Mouse (Mus musculus) limb, embryonic 15.5 days (tissue): ENCODE results near the gene Cenpp. TPM values are rescaled to one million over a fixed set of nuclear protein-coding genes. Genes with fewer than 3 reads are reported as not detected.

Source experiments
- ATAC-seq: fragments of 200-750 bp; cut with Nextera tagmentation; 2 replicates; pipeline ENCODE4 v1.8.0; 2017; ENCODE audit warnings: low read depth, moderate TSS enrichment; ENCODE audit not compliant: insufficient number of reproducible peaks, low FRiP score, low TSS enrichment
- H3K27ac ChIP-seq: fragments of 300-500 bp; sonication (generic); 2 replicates; pipeline ENCODE4 v1.5.1; 2015; ENCODE audit warnings: moderate library complexity, mild to moderate bottlenecking, inconsistent platforms
- H3K27me3 ChIP-seq: fragments of 300-500 bp; sonication (generic); 2 replicates; pipeline ENCODE4 v1.6.1; 2015; ENCODE audit warnings: inconsistent platforms
- H3K36me3 ChIP-seq: fragments of 300-500 bp; sonication (generic); 2 replicates; pipeline ENCODE4 v1.6.1; 2015; ENCODE audit warnings: inconsistent platforms
- H3K4me1 ChIP-seq: fragments of 300-500 bp; sonication (generic); 2 replicates; pipeline ENCODE4 v1.6.1; 2015; ENCODE audit warnings: inconsistent platforms
- H3K4me2 ChIP-seq: fragments of 300-500 bp; sonication (generic); 2 replicates; pipeline ENCODE4 v1.6.1; 2015; ENCODE audit warnings: mild to moderate bottlenecking, inconsistent platforms
- H3K4me3 ChIP-seq: fragments of 300-500 bp; sonication (generic); 2 replicates; pipeline ENCODE4 v1.5.1; 2015; ENCODE audit warnings: mild to moderate bottlenecking, inconsistent platforms
- H3K9ac ChIP-seq: fragments of 300-500 bp; sonication (generic); 2 replicates; pipeline ENCODE4 v1.6.1; 2015; ENCODE audit warnings: inconsistent platforms
- H3K9me3 ChIP-seq: fragments of 300-500 bp; sonication (generic); 2 replicates; pipeline ENCODE4 v1.6.1; 2016; ENCODE audit warnings: inconsistent platforms
- WGBS: fragments of 180-500 bp; shearing (Covaris S2); methylation state at CpG from one replicate; pipeline ENCODE4 v1.1.7; 2015; 5-methylcytosine and 5-hydroxymethylcytosine counted together
- polyA plus RNA-seq: library from polyadenylated mRNA; unstranded; fragments of >200 nt; fragmentation: Nextera tagmentation; extraction: Ambion mirVana; gene quantifications from 2 replicates; pipeline ENCODE4 v1.2.1, GENCODE M21; 2015

Gene Cenpp
- polyA plus RNA-seq, 1 experiment from 2014 or later = 21.5 TPM

DNA sequence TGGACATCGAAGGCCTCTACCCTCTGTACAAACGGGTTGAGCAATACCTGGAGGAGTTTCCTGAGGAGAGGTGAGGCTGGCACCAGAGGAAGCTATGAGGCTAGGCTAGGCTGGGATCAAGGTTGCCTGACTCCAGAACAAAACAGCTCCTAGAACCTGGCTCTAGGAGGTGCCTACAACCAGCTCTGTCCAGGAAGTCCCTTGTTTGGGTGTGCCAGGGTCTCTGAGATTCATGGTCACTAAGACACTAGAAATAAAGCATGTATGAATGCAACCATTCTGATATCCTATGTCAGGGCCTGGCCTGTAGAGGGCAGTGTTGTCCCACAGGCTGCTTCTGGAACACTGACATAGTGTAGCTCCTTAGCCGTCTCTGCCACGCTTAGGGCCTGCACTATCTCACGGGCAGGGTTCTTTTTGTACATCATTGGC lies 203.3 kb downstream of the Cenpp start:
- peaks cover 55% of the 10 kb centered on the region for H3K36me3 ChIP-seq
- ATAC-seq = peak; percentile 81
- 34% methylated on average over 5 of the region's 5 CpGs for WGBS

GRCm38 (mm10) chr13:49444451-49444850 lies 208.1 kb downstream of the Cenpp start:
- no peak overlapping the region for H3K9ac ChIP-seq
- ATAC-seq = no peak

More for the DNA sequence above, 203.3 kb downstream of the Cenpp start:
- no peak overlapping the region for H3K4me3 ChIP-seq
- H3K27ac ChIP-seq = no peak overlapping the region
- no peaks in the 10 kb centered on the region for H3K9me3 ChIP-seq
- peaks cover 3% of the 10 kb centered on the region; the same call in 1 of the 2 replicates for H3K4me1 ChIP-seq
- no peak overlapping the region for H3K9ac ChIP-seq
- H3K27me3 ChIP-seq = no peaks in the 10 kb centered on the region
- H3K4me2 ChIP-seq = no peak overlapping the region

GRCm38 (mm10) chr13:49436170-49436569 lies 216.4 kb downstream of the Cenpp start:
- no peaks in the 10 kb centered on the region for H3K9me3 ChIP-seq
- 83% methylated on average over 4 of the region's 4 CpGs for WGBS
- no peak overlapping the region for H3K27ac ChIP-seq
- no peak overlapping the region for H3K4me3 ChIP-seq
- no peak overlapping the region for H3K4me2 ChIP-seq
- H3K4me1 ChIP-seq = no peaks in the 10 kb centered on the region; the same call in 1 of the 2 replicates
- no peaks in the 10 kb centered on the region for H3K27me3 ChIP-seq
- no peak overlapping the region for H3K9ac ChIP-seq
- ATAC-seq = no peak
- peaks cover 34% of the 10 kb centered on the region for H3K36me3 ChIP-seq

More at GRCm38 (mm10) chr13:49444451-49444850, 208.1 kb downstream of the Cenpp start:
- 95% methylated on average over 6 of the region's 6 CpGs for WGBS
- Histone ChIP-seq H3K27ac (no peak overlapping the region), H3K4me2 (no peak overlapping the region), H3K4me3 (no peak overlapping the region), H3K36me3 (peaks cover 51% of the 10 kb centered on the region), H3K9me3 (no peaks in the 10 kb centered on the region), H3K27me3 (no peaks in the 10 kb centered on the region), H3K4me1 (no peaks in the 10 kb centered on the region)

DNA sequence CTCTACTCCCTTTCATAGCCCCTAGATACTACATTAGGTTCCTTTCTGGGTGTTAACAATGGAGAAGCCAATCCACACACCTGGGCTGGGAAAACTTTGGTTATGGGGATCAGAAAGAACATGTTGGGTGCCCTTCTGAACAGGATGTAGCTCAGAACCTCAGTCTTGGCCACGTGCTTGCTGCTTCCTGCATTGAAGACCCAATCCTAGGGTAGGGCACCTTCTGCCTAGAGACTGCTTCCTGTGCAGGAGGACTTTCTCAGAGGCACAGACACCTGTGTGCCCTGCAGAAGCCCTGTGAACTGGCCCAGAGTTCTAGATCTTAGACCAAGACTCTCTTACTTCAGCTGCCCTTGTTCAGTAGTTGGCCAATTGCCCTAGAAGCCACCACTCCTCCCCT lies 216.8 kb downstream of the Cenpp start:
- peaks cover 34% of the 10 kb centered on the region for H3K36me3 ChIP-seq
- no peak overlapping the region for H3K4me2 ChIP-seq
- no peak for ATAC-seq
- no peaks in the 10 kb centered on the region for H3K9me3 ChIP-seq
- 94% methylated on average over 1 of the region's 1 CpGs for WGBS
- H3K4me1 ChIP-seq = no peaks in the 10 kb centered on the region; the same call in 1 of the 2 replicates
- H3K9ac ChIP-seq = no peak overlapping the region
- H3K27ac ChIP-seq = no peak overlapping the region
- no peak overlapping the region for H3K4me3 ChIP-seq
- no peaks in the 10 kb centered on the region for H3K27me3 ChIP-seq

DNA sequence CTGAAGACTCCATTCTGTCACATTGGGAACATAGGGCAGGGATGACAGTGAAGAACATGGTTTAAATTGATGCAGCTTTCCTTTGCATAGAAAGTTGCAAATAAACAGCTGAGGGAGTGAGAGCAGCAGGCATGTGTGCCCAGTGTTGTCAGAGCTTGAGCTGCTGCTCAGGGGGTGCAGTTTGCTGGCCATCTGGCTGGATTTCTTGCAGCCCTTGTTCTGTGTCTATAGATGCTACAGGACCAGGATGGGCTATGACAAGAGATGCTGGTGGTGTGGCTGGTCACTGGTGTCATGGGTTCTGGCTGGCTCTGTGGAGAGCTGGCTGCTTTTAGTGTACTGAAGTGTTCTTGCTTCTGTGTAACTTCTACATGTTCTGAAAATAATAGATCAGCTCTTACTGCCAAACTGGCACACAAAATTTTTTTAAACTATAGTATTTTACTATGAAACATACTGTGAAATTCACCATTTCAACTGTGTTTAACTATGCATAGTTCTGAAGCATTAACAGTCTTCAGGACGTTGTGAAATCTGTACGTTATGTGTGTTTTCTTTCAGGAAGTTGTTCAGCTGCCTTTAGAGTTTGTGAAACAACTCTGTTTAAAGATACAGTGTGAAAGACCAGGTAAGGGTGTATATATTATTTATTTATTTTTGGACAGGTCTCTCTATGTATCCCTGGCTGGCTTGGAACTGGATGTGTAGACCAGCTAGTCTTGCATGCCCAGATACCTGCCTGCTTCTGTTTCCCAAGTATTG lies 219.1 kb downstream of the Cenpp start:
- WGBS = 86% methylated on average over 2 of the region's 2 CpGs
- Histone ChIP-seq H3K27me3 (no peaks in the 10 kb centered on the region), H3K36me3 (peaks cover 32% of the 10 kb centered on the region)

GRCm38 (mm10) chr13:49430529-49430928 lies 222.1 kb downstream of the Cenpp start:
- no peaks in the 10 kb centered on the region for H3K27me3 ChIP-seq
- 86% methylated on average over 4 of the region's 4 CpGs for WGBS
- ATAC-seq = no peak
- H3K27ac ChIP-seq = no peak overlapping the region
- no peaks in the 10 kb centered on the region for H3K9me3 ChIP-seq
- H3K4me1 ChIP-seq = no peaks in the 10 kb centered on the region; the same call in 1 of the 2 replicates
- H3K4me2 ChIP-seq = no peak overlapping the region
- H3K4me3 ChIP-seq = no peak overlapping the region
- no peak overlapping the region for H3K9ac ChIP-seq
- H3K36me3 ChIP-seq = peaks cover 9% of the 10 kb centered on the region

More for the DNA sequence above, 219.1 kb downstream of the Cenpp start:
- Histone ChIP-seq H3K27ac (no peak overlapping the region), H3K4me2 (no peak overlapping the region), H3K9ac (no peak overlapping the region), H3K4me3 (no peak overlapping the region), H3K4me1 (no peaks in the 10 kb centered on the region; the same call in 1 of the 2 replicates), H3K9me3 (no peaks in the 10 kb centered on the region)
- no peak for ATAC-seq

DNA sequence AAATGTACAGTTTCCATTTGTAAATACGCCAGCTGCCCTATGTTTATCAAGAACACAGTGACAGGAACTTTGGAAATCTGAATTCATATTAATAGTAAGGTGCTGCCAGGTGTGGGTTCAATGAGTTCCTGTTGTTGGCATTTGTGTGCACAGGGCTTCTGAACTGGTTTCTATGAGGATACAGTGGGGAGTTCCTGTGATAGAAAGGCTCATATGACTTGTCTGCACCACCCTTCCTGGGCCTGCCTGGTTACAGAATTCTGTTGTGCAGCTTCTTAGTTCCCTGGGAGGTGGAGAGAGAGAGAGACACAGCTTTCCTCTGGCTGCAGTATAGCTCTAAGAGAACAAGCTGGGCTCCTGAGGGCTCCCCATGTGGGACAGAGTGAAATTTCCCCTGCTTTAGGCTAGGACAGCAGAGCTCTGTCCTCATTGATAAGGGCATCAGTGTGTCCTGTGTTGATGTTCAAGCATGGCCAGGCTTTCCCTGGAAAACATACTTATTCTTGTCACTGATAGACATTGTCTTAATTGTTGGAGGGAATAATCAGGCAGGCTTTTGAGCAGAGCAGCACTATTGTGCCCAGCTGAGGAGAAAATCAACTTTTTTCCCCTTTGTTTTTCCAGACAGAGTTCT lies 224.4 kb downstream of the Cenpp start:
- no peak overlapping the region for H3K9ac ChIP-seq
- H3K9me3 ChIP-seq = no peaks in the 10 kb centered on the region
- H3K4me1 ChIP-seq = peaks cover 3% of the 10 kb centered on the region
- H3K36me3 ChIP-seq = peaks cover 2% of the 10 kb centered on the region; the same call in 1 of the 2 replicates
- WGBS = 94% methylated on average over 1 of the region's 1 CpGs
- no peak overlapping the region for H3K4me2 ChIP-seq
- no peaks in the 10 kb centered on the region for H3K27me3 ChIP-seq
- no peak overlapping the region for H3K4me3 ChIP-seq
- no peak for ATAC-seq
- H3K27ac ChIP-seq = no peak overlapping the region

GRCm38 (mm10) chr13:49426736-49427135 lies 225.8 kb downstream of the Cenpp start:
- H3K4me2 ChIP-seq = no peak overlapping the region
- 89% methylated on average over 3 of the region's 3 CpGs for WGBS
- no peak for ATAC-seq

DNA sequence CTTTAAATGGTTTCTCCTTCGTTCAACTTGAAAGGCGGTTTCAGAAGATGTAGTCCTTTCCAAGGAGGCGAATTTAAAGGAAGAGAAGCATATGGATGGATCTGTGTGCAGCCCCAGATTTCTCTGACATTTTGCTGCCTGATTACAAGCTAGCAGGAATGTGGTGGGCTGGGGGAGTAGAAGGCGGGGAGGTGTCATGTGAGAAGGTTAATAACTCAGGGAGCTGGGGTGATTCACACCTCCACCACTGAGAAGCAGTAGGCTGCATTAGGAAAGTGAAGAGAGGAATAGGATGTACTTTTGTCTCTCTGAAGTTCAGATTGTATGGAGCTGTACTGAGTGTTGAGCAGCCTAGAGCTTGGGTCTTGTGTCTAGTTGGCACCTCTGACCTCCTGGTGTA lies 230.6 kb downstream of the Cenpp start:
- peak overlapping the region; percentile 91 for H3K4me2 ChIP-seq
- WGBS = 11% methylated on average over 4 of the region's 4 CpGs
- H3K27me3 ChIP-seq = no peaks in the 10 kb centered on the region
- H3K9me3 ChIP-seq = no peaks in the 10 kb centered on the region
- H3K27ac ChIP-seq = no peak overlapping the region
- peaks cover 22% of the 10 kb centered on the region for H3K4me1 ChIP-seq
- H3K36me3 ChIP-seq = no peaks in the 10 kb centered on the region
- no peak for ATAC-seq
- H3K9ac ChIP-seq = peak overlapping the region; percentile 84
- peak overlapping the region; percentile 93 for H3K4me3 ChIP-seq

More at GRCm38 (mm10) chr13:49426736-49427135, 225.8 kb downstream of the Cenpp start:
- no peak overlapping the region for H3K27ac ChIP-seq
- H3K36me3 ChIP-seq = no peaks in the 10 kb centered on the region
- H3K27me3 ChIP-seq = no peaks in the 10 kb centered on the region
- H3K9ac ChIP-seq = no peak overlapping the region
- no peaks in the 10 kb centered on the region for H3K9me3 ChIP-seq
- peaks cover 17% of the 10 kb centered on the region for H3K4me1 ChIP-seq
- no peak overlapping the region for H3K4me3 ChIP-seq

DNA sequence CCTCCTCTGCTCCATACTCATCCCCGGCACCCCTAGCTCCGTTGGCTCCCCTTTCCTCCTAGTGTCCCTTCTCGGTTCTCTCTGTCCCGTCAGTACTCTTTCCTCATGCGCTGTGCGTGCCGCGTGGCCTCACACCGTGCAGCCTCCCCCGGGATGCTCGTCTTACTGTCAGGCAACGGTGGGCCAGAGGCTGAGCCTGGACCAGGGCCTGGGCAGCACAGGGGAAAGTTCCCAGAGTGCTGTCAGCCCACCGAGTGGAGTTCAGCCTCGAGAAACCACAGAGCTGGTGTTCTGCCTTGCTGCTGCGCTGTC lies 231.0 kb downstream of the Cenpp start:
- peak overlapping the region; percentile 91 for H3K4me2 ChIP-seq
- no peaks in the 10 kb centered on the region for H3K27me3 ChIP-seq
- H3K9me3 ChIP-seq = no peaks in the 10 kb centered on the region
- no peak for ATAC-seq
- WGBS = 2% methylated on average over 15 of the region's 15 CpGs
- H3K4me1 ChIP-seq = peaks cover 22% of the 10 kb centered on the region
- H3K4me3 ChIP-seq = peak overlapping the region; percentile 93
- peak overlapping the region; percentile 80 for H3K27ac ChIP-seq
- no peaks in the 10 kb centered on the region for H3K36me3 ChIP-seq
- H3K9ac ChIP-seq = peak overlapping the region; percentile 84

- H3K4me1 ChIP-seq = peaks cover 22% of the 10 kb centered on the region
- no peaks in the 10 kb centered on the region for H3K27me3 ChIP-seq
- WGBS = under 1% methylated on average over 69 of the region's 69 CpGs
- peak; percentile 97 for ATAC-seq
- H3K27ac ChIP-seq = peak within 1 kb of the TSS; percentile 80
- H3K9me3 ChIP-seq = no peaks in the 10 kb centered on the region
- H3K36me3 ChIP-seq = no peaks in the 10 kb centered on the region
- H3K4me2 ChIP-seq = peak within 1 kb of the TSS; percentile 91
- peak within 1 kb of the TSS; percentile 84 for H3K9ac ChIP-seq
- H3K4me3 ChIP-seq = peak within 1 kb of the TSS; percentile 93
Observed at GRCm38 (mm10) chr13:49420754-49421605, 231.6 kb downstream of the Cenpp start, which contains the start of gene Ippk. Gene Ippk, plus strand, starts transcription at chr13:49421249.
